Mouse (Mus musculus) hindbrain, embryonic 10.5 days (tissue): Measurements from ENCODE around the gene Chst8. TPM values are rescaled to one million over a fixed set of nuclear protein-coding genes. Genes with fewer than 3 reads are reported as not detected.

Experiments used
- DNase-seq: peaks from one replicate; pipeline ENCODE4 v3.0.0-alpha.2; 2017; ENCODE audit warnings: low spot score
- H3K27ac ChIP-seq: fragments of 300-500 bp; sonication (generic); 2 replicates; pipeline ENCODE4 v1.5.1; 2016; ENCODE audit warnings: mild to moderate bottlenecking, moderate library complexity
- H3K27me3 ChIP-seq: fragments of 300-500 bp; sonication (generic); 2 replicates; pipeline ENCODE4 v1.6.1; 2016; ENCODE audit warnings: mild to moderate bottlenecking; ENCODE audit not compliant: poor library complexity, insufficient read depth, severe bottlenecking
- H3K36me3 ChIP-seq: fragments of 300-500 bp; sonication (generic); 2 replicates; pipeline ENCODE4 v1.6.1; 2016; ENCODE audit warnings: mild to moderate bottlenecking, moderate library complexity
- H3K4me1 ChIP-seq: fragments of 300-500 bp; sonication (generic); replicated peaks from 2 replicates; pipeline ENCODE4 v1.6.1; 2016; ENCODE audit warnings: mild to moderate bottlenecking
- H3K4me3 ChIP-seq: fragments of 300-500 bp; sonication (generic); 2 replicates; pipeline ENCODE4 v1.5.1; 2016; ENCODE audit warnings: mild to moderate bottlenecking, moderate library complexity
- H3K9me3 ChIP-seq: fragments of 300-500 bp; sonication (generic); 2 replicates; pipeline ENCODE4 v1.6.1; 2016; ENCODE audit warnings: mild to moderate bottlenecking, moderate library complexity
- whole genome bisulfite sequencing: fragments of 180-500 bp; shearing (Covaris S2); methylation state at CpG from one replicate; pipeline ENCODE4 v1.1.7; 2016; 5-methylcytosine and 5-hydroxymethylcytosine counted together
- polyA plus RNA-seq: library from polyadenylated mRNA; unstranded; fragments of >200 nt; fragmentation: Nextera tagmentation; extraction: Ambion mirVana; gene quantifications from 2 replicates; pipeline ENCODE4 v1.2.1, GENCODE M21; 2016

Chst8 gene
- polyA plus RNA-seq, 1 experiment from 2014 or later = 17.5 TPM

DNA sequence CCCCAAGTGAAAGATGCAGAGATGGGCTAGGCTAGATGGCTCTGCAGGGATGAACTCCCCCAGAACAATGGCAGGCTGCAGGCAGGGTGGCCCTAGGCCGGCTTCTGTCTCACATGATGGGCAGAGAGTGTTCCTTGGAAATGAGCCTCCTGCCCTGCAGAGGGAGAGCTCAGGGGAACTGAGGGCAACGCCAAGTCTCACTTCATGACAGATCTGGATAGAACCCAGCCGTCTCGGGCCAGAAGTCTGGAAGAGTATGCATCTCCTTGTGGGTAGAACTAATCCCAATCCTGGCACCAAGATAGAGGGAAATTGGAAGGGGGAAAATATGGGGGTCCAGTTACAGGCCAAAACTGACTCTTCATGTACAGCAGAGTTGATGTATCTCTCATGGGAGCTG, 119.4 kb downstream of the Chst8 start:
- no peaks in the 10 kb centered on the region for H3K27me3 ChIP-seq
- peaks cover 90% of the 10 kb centered on the region for H3K4me1 ChIP-seq
- H3K4me3 ChIP-seq = no peak overlapping the region
- no peaks in the 10 kb centered on the region for H3K36me3 ChIP-seq
- DNase-seq = no peak
- H3K27ac ChIP-seq = peak overlapping the region; percentile 64; the same call in 1 of the 2 replicates
- WGBS = 73% methylated on average over 4 of the region's 4 CpGs
- H3K9me3 ChIP-seq = no peaks in the 10 kb centered on the region

DNA sequence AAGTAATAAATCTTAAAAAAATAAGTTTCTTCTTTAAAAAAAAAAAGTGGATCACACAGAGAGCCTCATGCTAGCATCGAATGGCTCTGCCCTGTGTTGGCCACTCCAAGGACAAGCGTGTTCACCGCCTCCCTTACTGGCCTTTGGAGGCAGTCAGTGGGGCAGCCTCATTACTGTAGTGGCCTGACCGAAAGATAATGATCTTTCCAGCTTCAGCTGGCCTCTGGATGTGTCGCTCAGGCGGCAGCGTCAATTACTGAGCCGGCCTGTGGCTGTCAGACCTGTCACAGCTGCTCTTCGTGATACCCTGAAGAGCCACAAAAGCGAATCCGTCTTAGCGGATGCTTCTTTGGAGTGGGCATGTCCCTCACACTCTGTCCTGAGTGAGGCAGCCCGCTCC, 122.4 kb downstream of the Chst8 start:
- no peak overlapping the region for H3K4me3 ChIP-seq
- DNase-seq = peak; percentile 40
- peaks cover 92% of the 10 kb centered on the region for H3K4me1 ChIP-seq
- peak overlapping the region; percentile 73 for H3K27ac ChIP-seq
- H3K9me3 ChIP-seq = no peaks in the 10 kb centered on the region
- H3K27me3 ChIP-seq = no peaks in the 10 kb centered on the region; the same call in 1 of the 2 replicates
- no peaks in the 10 kb centered on the region for H3K36me3 ChIP-seq
- 44% methylated on average over 13 of the region's 13 CpGs for WGBS

- peak overlapping the region; percentile 63 for H3K27ac ChIP-seq
- H3K9me3 ChIP-seq = no peaks in the 10 kb centered on the region
- H3K27me3 ChIP-seq = no peaks in the 10 kb centered on the region; the same call in 1 of the 2 replicates
- no peaks in the 10 kb centered on the region for H3K36me3 ChIP-seq
- no peak overlapping the region for H3K4me3 ChIP-seq
- 37% methylated on average over 6 of the region's 6 CpGs for WGBS
- DNase-seq = no peak
- H3K4me1 ChIP-seq = peaks cover 82% of the 10 kb centered on the region
Observed at GRCm38 (mm10) chr7:34689028-34689427, 123.5 kb downstream of the Chst8 start.

GRCm38 (mm10) chr7:34685801-34686200, 126.7 kb downstream of the Chst8 start:
- H3K4me3 ChIP-seq = no peak overlapping the region
- H3K27me3 ChIP-seq = no peaks in the 10 kb centered on the region; the same call in none of the 2 replicates
- no peaks in the 10 kb centered on the region for H3K36me3 ChIP-seq
- H3K9me3 ChIP-seq = no peaks in the 10 kb centered on the region
- no peak for DNase-seq
- peaks cover 54% of the 10 kb centered on the region for H3K4me1 ChIP-seq
- no peak overlapping the region for H3K27ac ChIP-seq
- WGBS = 45% methylated on average over 7 of the region's 7 CpGs

DNA sequence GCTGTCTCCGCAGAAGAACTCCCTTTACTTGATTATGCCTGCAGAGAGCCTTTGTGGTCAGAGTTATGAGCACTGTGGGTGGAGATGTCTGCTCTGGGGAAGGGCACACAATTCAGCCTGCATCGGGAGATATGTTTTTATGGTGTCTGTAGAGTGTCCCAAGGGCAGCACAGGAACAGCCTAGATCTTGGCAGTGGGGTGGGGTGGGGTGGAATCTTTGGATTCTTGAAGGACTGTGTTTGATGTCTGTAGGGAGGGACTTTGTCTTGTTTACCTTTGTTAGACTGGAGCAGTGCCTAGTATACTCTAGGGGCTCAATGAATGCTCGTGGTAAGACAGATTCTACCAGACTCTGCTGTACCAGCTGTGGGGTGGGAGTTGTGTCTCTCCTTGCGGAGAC, 127.3 kb downstream of the Chst8 start:
- no peak overlapping the region for H3K27ac ChIP-seq
- WGBS = 79% methylated on average over 4 of the region's 4 CpGs
- no peaks in the 10 kb centered on the region for H3K9me3 ChIP-seq
- H3K4me3 ChIP-seq = no peak overlapping the region
- H3K36me3 ChIP-seq = no peaks in the 10 kb centered on the region
- no peak for DNase-seq
- no peaks in the 10 kb centered on the region; the same call in none of the 2 replicates for H3K27me3 ChIP-seq
- peaks cover 51% of the 10 kb centered on the region for H3K4me1 ChIP-seq

DNA sequence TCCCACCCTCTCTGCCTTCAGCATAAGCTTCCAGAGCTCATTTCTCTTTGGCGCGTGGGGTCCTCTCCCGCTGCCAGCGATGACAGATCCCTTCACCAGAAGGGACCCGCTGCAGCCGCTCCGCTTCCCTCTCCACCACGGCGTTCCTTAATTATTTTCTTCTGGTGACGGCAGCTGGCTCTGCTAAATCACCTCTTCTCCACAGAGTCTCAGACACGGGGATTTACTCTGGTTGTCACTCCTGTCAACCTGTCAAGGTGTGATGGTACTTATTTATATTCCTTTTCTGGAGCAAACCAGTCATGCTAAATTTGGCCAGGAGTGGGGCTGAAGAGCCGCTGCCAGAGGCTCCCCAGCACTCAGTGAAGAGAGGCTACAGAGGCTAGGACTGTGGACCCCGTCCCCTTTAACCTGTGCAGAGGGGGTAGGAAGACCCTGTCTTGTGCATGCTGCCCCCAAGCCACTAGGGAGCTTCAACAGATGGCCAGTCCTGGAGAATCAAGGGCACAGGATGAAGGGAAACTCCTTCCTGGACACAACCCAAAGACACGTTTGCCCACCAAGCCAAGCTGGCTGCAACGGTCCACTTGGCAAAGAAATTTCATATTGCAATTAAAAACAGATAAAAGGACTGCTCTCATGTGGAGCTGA, 131.6 kb downstream of the Chst8 start:
- Histone ChIP-seq H3K27me3 (peaks cover 2% of the 10 kb centered on the region), H3K4me3 (no peak overlapping the region), H3K27ac (no peak overlapping the region), H3K4me1 (peaks cover 24% of the 10 kb centered on the region), H3K9me3 (no peaks in the 10 kb centered on the region), H3K36me3 (no peaks in the 10 kb centered on the region)
- DNase-seq = no peak
- 63% methylated on average over 15 of the region's 15 CpGs for WGBS

- no peaks in the 10 kb centered on the region for H3K9me3 ChIP-seq
- H3K27me3 ChIP-seq = peaks cover 13% of the 10 kb centered on the region
- no peak overlapping the region for H3K4me3 ChIP-seq
- DNase-seq = no peak
- no peaks in the 10 kb centered on the region for H3K36me3 ChIP-seq
- WGBS = 83% methylated on average over 2 of the region's 2 CpGs
- H3K4me1 ChIP-seq = peaks cover 26% of the 10 kb centered on the region
- H3K27ac ChIP-seq = no peak overlapping the region
Observed at GRCm38 (mm10) chr7:34679886-34680285, 132.6 kb downstream of the Chst8 start.

DNA sequence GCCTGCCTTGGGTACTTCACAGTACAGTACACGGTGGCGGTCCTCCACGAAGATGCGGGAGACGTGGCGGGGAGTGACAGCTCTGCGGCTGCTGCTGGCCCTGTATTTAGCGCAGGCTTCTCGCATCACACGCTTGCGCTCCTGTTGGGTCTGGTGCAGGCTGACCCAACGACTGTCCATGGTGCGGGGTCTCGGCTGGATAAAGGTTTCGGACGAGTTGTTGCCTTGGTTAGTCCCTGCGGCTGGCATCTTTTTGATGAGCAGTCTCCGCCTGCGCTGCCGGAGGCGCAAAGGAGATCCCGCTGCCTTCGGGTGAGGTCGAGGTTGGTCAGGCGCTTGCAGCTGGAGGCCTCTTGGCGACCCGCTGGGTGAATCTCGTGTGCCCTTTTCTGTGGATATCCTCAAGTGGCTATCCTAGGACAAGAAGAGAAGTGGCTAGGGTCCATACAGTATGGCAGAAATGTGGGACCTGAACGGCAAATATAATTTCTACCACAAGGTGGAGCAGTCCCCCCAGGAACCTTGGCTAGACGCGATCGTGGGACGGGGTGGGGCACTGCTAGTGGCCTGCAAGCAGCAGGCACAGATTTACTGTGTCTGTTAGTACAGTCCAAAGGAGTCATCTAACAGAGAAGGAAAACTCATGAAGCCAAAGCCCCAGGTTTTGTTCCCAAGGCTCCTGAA, 136.5 kb downstream of the Chst8 start:
- peaks cover 41% of the 10 kb centered on the region for H3K27me3 ChIP-seq
- no peaks in the 10 kb centered on the region for H3K36me3 ChIP-seq
- peaks cover 33% of the 10 kb centered on the region for H3K4me1 ChIP-seq
- H3K9me3 ChIP-seq = no peaks in the 10 kb centered on the region
- 7% methylated on average over 33 of the region's 33 CpGs for WGBS
- DNase-seq = peak; percentile 82
- peak overlapping the region; percentile 41 for H3K4me3 ChIP-seq
- 0 out of 2 replicates have a peak overlapping the region, but pooled peaks have one; percentile 8 for H3K27ac ChIP-seq

- no peak for DNase-seq
- H3K4me1 ChIP-seq = peaks cover 28% of the 10 kb centered on the region
- H3K27me3 ChIP-seq = peaks cover 41% of the 10 kb centered on the region
- 0 out of 2 replicates have a peak overlapping the region, but pooled peaks have one; percentile 8 for H3K27ac ChIP-seq
- no peaks in the 10 kb centered on the region for H3K36me3 ChIP-seq
- WGBS = 14% methylated on average over 42 of the region's 42 CpGs
- H3K4me3 ChIP-seq = peak overlapping the region; percentile 41
- no peaks in the 10 kb centered on the region for H3K9me3 ChIP-seq
Observed at GRCm38 (mm10) chr7:34675120-34675790, 137.3 kb downstream of the Chst8 start.

DNA sequence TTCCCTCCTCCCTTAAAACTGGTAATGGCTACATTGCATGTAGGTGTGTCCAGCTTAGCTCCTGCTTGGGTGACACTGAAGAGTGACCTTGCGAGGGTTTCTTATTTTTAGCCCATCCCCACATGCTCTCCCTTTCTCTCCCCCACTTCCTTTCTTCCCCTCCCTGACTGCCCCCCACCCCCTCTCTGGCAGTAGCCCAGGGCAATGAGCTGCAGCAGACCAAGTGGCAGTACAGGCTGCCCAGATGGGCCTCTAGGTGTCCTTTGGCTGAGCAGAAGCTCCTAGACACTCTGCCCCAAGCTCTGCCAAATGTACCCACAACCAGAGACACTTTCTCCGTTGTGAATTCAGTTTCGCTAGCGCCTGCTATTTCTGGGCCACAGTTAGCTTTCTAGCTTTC, 139.6 kb downstream of the Chst8 start:
- peaks cover 41% of the 10 kb centered on the region for H3K4me1 ChIP-seq
- H3K36me3 ChIP-seq = no peaks in the 10 kb centered on the region
- WGBS = 76% methylated on average over 4 of the region's 4 CpGs
- H3K27me3 ChIP-seq = peaks cover 41% of the 10 kb centered on the region
- H3K4me3 ChIP-seq = no peak overlapping the region
- no peak for DNase-seq
- no peak overlapping the region for H3K27ac ChIP-seq
- no peaks in the 10 kb centered on the region for H3K9me3 ChIP-seq

DNA sequence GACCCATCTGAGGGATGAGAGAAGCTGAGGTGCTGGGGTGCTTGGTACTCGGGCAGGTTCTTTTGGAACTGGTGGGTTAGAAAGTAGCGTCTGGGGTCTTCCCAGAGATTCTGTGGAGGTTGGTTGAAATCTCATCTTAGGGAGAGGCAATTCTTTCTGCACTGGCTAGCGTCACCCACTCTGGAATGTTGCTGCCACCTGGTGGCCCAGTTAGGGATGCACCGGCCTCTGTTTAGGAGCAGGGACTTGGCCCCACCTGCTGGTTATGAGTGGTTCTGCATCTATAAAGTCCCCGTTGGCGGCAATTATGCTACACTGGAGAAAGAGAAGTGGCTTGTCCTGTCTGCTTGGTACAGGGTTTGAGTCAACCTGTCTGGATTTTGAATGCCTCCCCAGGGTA, 140.6 kb downstream of the Chst8 start:
- peaks cover 41% of the 10 kb centered on the region for H3K4me1 ChIP-seq
- 2% methylated on average over 6 of the region's 6 CpGs for WGBS
- no peaks in the 10 kb centered on the region for H3K36me3 ChIP-seq
- DNase-seq = peak; percentile 90
- no peak overlapping the region for H3K4me3 ChIP-seq
- no peak overlapping the region for H3K27ac ChIP-seq
- H3K27me3 ChIP-seq = peaks cover 41% of the 10 kb centered on the region
- no peaks in the 10 kb centered on the region for H3K9me3 ChIP-seq

- peaks cover 31% of the 10 kb centered on the region for H3K4me1 ChIP-seq
- H3K27me3 ChIP-seq = peaks cover 37% of the 10 kb centered on the region
- no peaks in the 10 kb centered on the region for H3K9me3 ChIP-seq
- no peaks in the 10 kb centered on the region for H3K36me3 ChIP-seq
- H3K4me3 ChIP-seq = no peak overlapping the region
- no peak for DNase-seq
- 83% methylated on average over 3 of the region's 3 CpGs for whole genome bisulfite sequencing
- no peak overlapping the region for H3K27ac ChIP-seq
Observed at GRCm38 (mm10) chr7:34670778-34671177, 141.7 kb downstream of the Chst8 start.

DNA sequence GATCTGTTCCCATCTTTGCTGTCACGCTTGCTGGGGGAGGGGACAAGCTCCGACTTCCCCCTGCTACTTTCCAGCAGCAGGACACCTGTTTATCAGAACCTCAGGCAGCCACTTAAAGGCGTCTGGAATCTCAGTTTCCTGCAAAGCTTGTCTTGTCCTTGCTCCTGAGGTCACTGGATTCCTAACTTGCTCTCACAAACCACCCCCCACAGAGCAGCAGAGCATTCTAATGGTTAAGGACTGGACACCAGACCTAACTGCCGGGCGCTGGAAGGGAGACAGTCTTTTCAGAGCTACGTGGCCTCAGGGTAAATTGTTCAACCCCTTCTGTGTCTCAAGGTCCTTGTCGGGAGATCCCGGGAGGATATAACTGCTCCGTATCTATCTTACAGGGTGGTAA, 143.2 kb downstream of the Chst8 start:
- no peak for DNase-seq
- Histone ChIP-seq H3K4me3 (no peak overlapping the region), H3K9me3 (no peaks in the 10 kb centered on the region), H3K27ac (no peak overlapping the region), H3K4me1 (peaks cover 17% of the 10 kb centered on the region), H3K36me3 (no peaks in the 10 kb centered on the region), H3K27me3 (peaks cover 23% of the 10 kb centered on the region)
- 18% methylated on average over 9 of the region's 9 CpGs for WGBS
